Mouse (Mus musculus) heart, postnatal 25 days (tissue): ENCODE data around the gene Bpifa2. TPM values are rescaled to one million over a fixed set of nuclear protein-coding genes. Genes with fewer than 3 reads are reported as not detected.

Experiments used
- total RNA-seq, 2 experiments: library from RNA; stranded (reverse); gene quantifications; 2 replicates each; pipeline ENCODE4 v1.2.3; 2021

Gene Bpifa2
- total RNA-seq, 2 experiments from 2014 or later: not detected

Other genes starting within 250 kb of the Bpifa2 start
- gene Efcab8, start 228.3 kb upstream of the Bpifa2 start, total RNA-seq: not detected
- not detected for gene Sun5, start 137.2 kb upstream of the Bpifa2 start, total RNA-seq
- not detected for gene Bpifb2, start 133.2 kb upstream of the Bpifa2 start, total RNA-seq
- gene Bpifb6, start 107.9 kb upstream of the Bpifa2 start, total RNA-seq: not detected
- not detected for gene Bpifb3, start 90.0 kb upstream of the Bpifa2 start, total RNA-seq
- not detected for gene Bpifb4, start 70.1 kb upstream of the Bpifa2 start, total RNA-seq
- gene Bpifa6, start 33.3 kb upstream of the Bpifa2 start, total RNA-seq: not detected
- gene Bpifa3, start 122.1 kb downstream of the Bpifa2 start, total RNA-seq: not detected
- gene Bpifa1, start 134.6 kb downstream of the Bpifa2 start, total RNA-seq: not detected
- not detected for gene Bpifa5, start 154.3 kb downstream of the Bpifa2 start, total RNA-seq
- under 1 TPM in 1 of 2 experiments, not detected in 1; 0.17 TPM for gene Bpifb1, start 182.6 kb downstream of the Bpifa2 start, total RNA-seq
- not detected for gene Bpifb5, start 215.5 kb downstream of the Bpifa2 start, total RNA-seq
- gene Bpifb9a, start 249.6 kb downstream of the Bpifa2 start, total RNA-seq: not detected